33 mouse cellular contexts compared by ENCODE assay signal in the genomic region with DNA sequence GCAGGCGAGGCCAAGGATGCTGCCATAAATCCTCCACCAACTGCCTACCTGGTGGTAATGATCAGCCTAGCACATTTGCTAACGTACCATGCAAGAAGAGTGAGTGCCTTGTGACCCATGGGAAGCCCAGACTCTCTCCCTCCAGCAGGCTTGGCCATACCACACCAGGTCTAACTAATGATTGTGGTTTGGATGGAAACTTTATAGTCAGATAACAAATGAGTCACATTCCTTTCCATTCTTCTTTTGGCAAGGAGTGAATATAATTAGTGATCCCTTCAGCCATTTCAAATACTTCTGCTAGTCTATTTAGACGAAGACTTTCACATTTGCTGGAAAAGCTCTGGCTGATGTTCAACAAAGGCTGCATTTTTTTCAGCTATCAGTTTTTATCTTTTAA. TPM values are rescaled to one million over a fixed set of nuclear protein-coding genes. Genes with fewer than 3 reads are reported as not detected.
A peak's percentile ranks its signal among the peaks of the same experiment; 100 is the strongest.
DNase-seq lines count a peak whose midpoint lies in the region; ATAC-seq and TF ChIP-seq lines count a peak whose summit lies in the region.
"Had no signal": no experiment of that assay in that cellular context is flagged by ENCODE, and none has a peak within 500 bp of the region (broad histone marks: within the 10 kb centered on the region; RNA-seq: fewer than 3 reads in every experiment).

No protein-coding gene starts in this region.

- no peaks in the 10 kb centered on the region for H3K36me3 ChIP-seq in lung, embryonic 14.5 days (ENCODE audit: insufficient read depth)
- H3K36me3 ChIP-seq in intestine, postnatal 0 days (ENCODE audit: control insufficient read depth, insufficient read depth): no peaks in the 10 kb centered on the region
- H3K36me3 ChIP-seq: embryonic facial prominence, embryonic 15.5 days; forebrain, embryonic 10.5 days; heart, embryonic 10.5 days; heart, embryonic 13.5 days had no signal

- no peak overlapping the region for H3K27ac ChIP-seq in lung, embryonic 14.5 days (ENCODE audit: low read depth)
- H3K27ac ChIP-seq in embryonic fibroblast, embryonic 13.5 days (ENCODE audit: insufficient read depth, low read length): peak overlapping the region; percentile 86; the same call in 1 of the 2 replicates
- H3K27ac ChIP-seq in intestine, postnatal 0 days (ENCODE audit: low read depth, low read length): no peak overlapping the region
- H3K27ac ChIP-seq: embryonic facial prominence, embryonic 15.5 days; forebrain, embryonic 10.5 days; forebrain, embryonic 13.5 days; heart, adult 2 months; heart, embryonic 10.5 days; heart, embryonic 13.5 days; hindbrain, embryonic 14.5 days; hindbrain, postnatal 0 days had no signal

- no peak for ATAC-seq in lung, embryonic 14.5 days (ENCODE audit: insufficient read depth)
- ATAC-seq in intestine, postnatal 0 days: no peak
- ATAC-seq: forebrain, embryonic 13.5 days; forebrain, embryonic 16.5 days; hindbrain, postnatal 0 days; inflammation-experienced regulatory T-cells, adult 6 months; intestine, embryonic 16.5 days had no signal

- no peak overlapping the region for H3K9ac ChIP-seq in lung, embryonic 14.5 days
- no peak overlapping the region for H3K9ac ChIP-seq in intestine, postnatal 0 days (ENCODE audit: low read depth, low read length)
- H3K9ac ChIP-seq: embryonic facial prominence, embryonic 15.5 days; forebrain, embryonic 13.5 days; heart, embryonic 13.5 days; hindbrain, embryonic 14.5 days had no signal

- no peaks in the 10 kb centered on the region for H3K27me3 ChIP-seq in lung, embryonic 14.5 days (ENCODE audit: insufficient read depth, low read length)
- H3K27me3 ChIP-seq in intestine, postnatal 0 days (replicated peaks; ENCODE audit: control insufficient read depth, insufficient read depth, low read length): no peaks in the 10 kb centered on the region
- H3K27me3 ChIP-seq: embryonic facial prominence, embryonic 15.5 days; forebrain, embryonic 13.5 days; heart, embryonic 13.5 days had no signal

- DNase-seq in lung, embryonic 14.5 days: peak; percentile 26
- no peak for DNase-seq in lung, postnatal 14 days
- DNase-seq in Muller cell, postnatal 12 days (ENCODE audit: inconsistent ontology term): peak; percentile 86
- DNase-seq in retina, postnatal 1 day: no peak
- DNase-seq in right cerebral cortex, postnatal 4 days: no peak
- DNase-seq: adrenal gland, postnatal 10 days; adrenal gland, postnatal 36 days; cerebellum, adult 11 months; cerebellum, adult 2 months; cerebellum, adult 9-11 months; cerebellum, postnatal 25 days; embryo, embryonic 11 days; gastrocnemius, postnatal 10 days; gastrocnemius, postnatal 36 days; heart, adult 2 months; heart, postnatal 14 days; heart, postnatal 4 days had no signal

- no peaks in the 10 kb centered on the region for H3K9me3 ChIP-seq in lung, embryonic 14.5 days (ENCODE audit: low read depth, low read length)
- H3K9me3 ChIP-seq in intestine, postnatal 0 days (ENCODE audit: control insufficient read depth): no peaks in the 10 kb centered on the region
- H3K9me3 ChIP-seq: embryonic facial prominence, embryonic 15.5 days; forebrain, embryonic 10.5 days; forebrain, embryonic 13.5 days; heart, embryonic 10.5 days; heart, embryonic 13.5 days had no signal

- TF ChIP-seq CTCF in lung, embryonic 14.5 days (IDR thresholded peaks at IDR 0.05; ENCODE audit: low read depth): no peak
- TF ChIP-seq CTCF in embryonic fibroblast, embryonic 13.5 days (IDR thresholded peaks at IDR 0.05; ENCODE audit: borderline replicate concordance, insufficient read depth, low read length): no peak
- no peak for TF ChIP-seq CTCF in intestine, postnatal 0 days (IDR thresholded peaks at IDR 0.05; ENCODE audit: low read depth)

- WGBS in lung, embryonic 14.5 days: 54% methylated on average over 3 of the region's 3 CpGs
- 68% methylated on average over 3 of the region's 3 CpGs for WGBS in intestine, postnatal 0 days

- no peak overlapping the region for H3K4me2 ChIP-seq in lung, embryonic 14.5 days
- H3K4me2 ChIP-seq in intestine, postnatal 0 days (replicated peaks; ENCODE audit: low read depth): no peak overlapping the region
- H3K4me2 ChIP-seq: embryonic facial prominence, embryonic 15.5 days; forebrain, embryonic 13.5 days; heart, embryonic 13.5 days; hindbrain, embryonic 14.5 days had no signal

- no peaks in the 10 kb centered on the region for H3K4me1 ChIP-seq in lung, embryonic 14.5 days (ENCODE audit: insufficient read depth)
- H3K4me1 ChIP-seq in embryonic fibroblast, embryonic 13.5 days (ENCODE audit: control insufficient read depth, insufficient read depth, low read length): peaks cover 2% of the 10 kb centered on the region; the same call in 1 of the 2 replicates
- H3K4me1 ChIP-seq in intestine, postnatal 0 days (replicated peaks; ENCODE audit: control insufficient read depth, insufficient read depth, low read length): no peaks in the 10 kb centered on the region
- H3K4me1 ChIP-seq: embryonic facial prominence, embryonic 15.5 days; forebrain, embryonic 10.5 days; forebrain, embryonic 13.5 days; heart, embryonic 10.5 days; heart, embryonic 13.5 days had no signal

- no peak overlapping the region for H3K4me3 ChIP-seq in lung, embryonic 14.5 days (ENCODE audit: low read depth, low read length)
- no peak overlapping the region for H3K4me3 ChIP-seq in embryonic fibroblast, embryonic 13.5 days (ENCODE audit: insufficient read depth, low read length)
- no peak overlapping the region for H3K4me3 ChIP-seq in intestine, postnatal 0 days (ENCODE audit: low read depth, low read length)
- H3K4me3 ChIP-seq: embryonic facial prominence, embryonic 15.5 days; erythroblast, embryonic 14.5 days; forebrain, embryonic 10.5 days; forebrain, embryonic 13.5 days; heart, adult 2 months; heart, embryonic 10.5 days; heart, embryonic 13.5 days had no signal

- no peak for TF ChIP-seq POLR2A in embryonic fibroblast, embryonic 13.5 days (IDR thresholded peaks at IDR 0.05; ENCODE audit: low read depth, low read length)

RNA-seq across cellular contexts. Expression of a gene that starts 40.8 kb away (rescaled TPM):
- not detected in 2 replicates for polyA plus RNA-seq in lung, embryonic 14.5 days (2014; fragmentation: Nextera tagmentation; extraction: Ambion mirVana)
- not detected in 2 replicates for polyA plus RNA-seq in embryonic fibroblast, embryonic 13.5 days (2011; ENCODE audit: insufficient read length, low read depth, missing spikeins)
- polyA plus RNA-seq in intestine, postnatal 0 days (2015; fragmentation: Nextera tagmentation; extraction: Ambion mirVana): 0.09 and 0.25 TPM in 2 replicates
- polyA plus RNA-seq: cerebellum, adult 2 months; cortical plate, adult 2 months; embryonic facial prominence, embryonic 11.5 days; forebrain, embryonic 10.5 days; forebrain, embryonic 13.5 days; forebrain, embryonic 16.5 days; heart, embryonic 10.5 days; heart, embryonic 13.5 days; hindbrain, embryonic 11.5 days; hindbrain, embryonic 14.5 days; hindbrain, postnatal 0 days; intestine, embryonic 16.5 days had no signal

Comparison
In these comparisons a context has a peak if more than half of its experiments do, and no peak if none do; other contexts are left out.
1. DNase-seq: peak in lung, embryonic 14.5 days (single experiment) and Muller cell, postnatal 12 days (single experiment); none in lung, postnatal 14 days (single experiment), retina, postnatal 1 day (single experiment) and right cerebral cortex, postnatal 4 days (single experiment).